Mouse (Mus musculus) lung, postnatal 0 days (tissue): ENCODE data around the gene Itga11.
"Not testable (repeated sequence)": the region's sequence is repeated elsewhere in the genome, so short reads cannot be mapped to it uniquely, and the experiment has no call there.

Experiments used
- CTCF ChIP-seq: IDR thresholded peaks from 2 replicates; pipeline ENCODE4 v1.5.1; 2016; ENCODE audit warnings: antibody characterized with exemption, mild to moderate bottlenecking
- EP300 ChIP-seq: IDR thresholded peaks from 2 replicates; pipeline ENCODE4 v1.6.1; 2016; ENCODE audit warnings: antibody characterized with exemption, mild to moderate bottlenecking, control low read depth

DNA sequence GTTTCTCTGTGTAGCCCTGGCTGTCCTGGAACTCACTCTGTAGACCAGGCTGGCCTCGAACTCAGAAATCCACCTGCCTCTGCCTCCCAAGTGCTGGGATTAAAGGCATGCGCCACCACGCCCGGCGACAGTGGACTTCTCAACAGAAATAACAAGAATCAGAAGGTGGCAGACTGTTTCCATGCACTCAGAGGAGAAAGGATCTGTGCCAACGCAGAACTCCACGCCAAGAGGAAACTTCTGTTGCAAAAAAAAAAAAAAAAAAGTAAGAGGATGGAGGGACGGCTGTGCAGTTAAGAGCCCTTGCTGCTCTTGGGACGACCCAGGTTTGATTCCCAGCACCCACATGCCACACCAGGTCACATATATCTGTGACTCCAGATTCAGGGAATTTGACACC, 16.7 kb upstream of the Itga11 start:
- TF ChIP-seq CTCF, EP300: not testable (repeated sequence)
